Mouse (Mus musculus): Measurements from ENCODE around the gene Gm20897.
"Not testable (repeated sequence)": the region's sequence is repeated elsewhere in the genome, so short reads cannot be mapped to it uniquely, and the experiment has no call there.

Gm20897 gene

GRCm38 (mm10) chrY:38502138-38502537 lies at the start of gene Gm20897:
TSS of gene Gm20897 (minus strand) at chrY:38502238.
- not testable (repeated sequence) for DNase-seq (ENCODE audit: inconsistent ontology term)

Data from Muller cell, postnatal 12 days (primary cell).